Mouse (Mus musculus) naive thymus-derived CD4-positive, alpha-beta T cell, adult 2 months (primary cell): ENCODE data around the gene Wasl.
A peak's percentile ranks its signal among the peaks of the same experiment; 100 is the strongest.

ENCODE experiments used
- DNase-seq: peaks from one replicate; pipeline ENCODE4 v3.0.0-alpha.2; 2011; ENCODE audit warnings: low read depth

The Wasl gene

DNA sequence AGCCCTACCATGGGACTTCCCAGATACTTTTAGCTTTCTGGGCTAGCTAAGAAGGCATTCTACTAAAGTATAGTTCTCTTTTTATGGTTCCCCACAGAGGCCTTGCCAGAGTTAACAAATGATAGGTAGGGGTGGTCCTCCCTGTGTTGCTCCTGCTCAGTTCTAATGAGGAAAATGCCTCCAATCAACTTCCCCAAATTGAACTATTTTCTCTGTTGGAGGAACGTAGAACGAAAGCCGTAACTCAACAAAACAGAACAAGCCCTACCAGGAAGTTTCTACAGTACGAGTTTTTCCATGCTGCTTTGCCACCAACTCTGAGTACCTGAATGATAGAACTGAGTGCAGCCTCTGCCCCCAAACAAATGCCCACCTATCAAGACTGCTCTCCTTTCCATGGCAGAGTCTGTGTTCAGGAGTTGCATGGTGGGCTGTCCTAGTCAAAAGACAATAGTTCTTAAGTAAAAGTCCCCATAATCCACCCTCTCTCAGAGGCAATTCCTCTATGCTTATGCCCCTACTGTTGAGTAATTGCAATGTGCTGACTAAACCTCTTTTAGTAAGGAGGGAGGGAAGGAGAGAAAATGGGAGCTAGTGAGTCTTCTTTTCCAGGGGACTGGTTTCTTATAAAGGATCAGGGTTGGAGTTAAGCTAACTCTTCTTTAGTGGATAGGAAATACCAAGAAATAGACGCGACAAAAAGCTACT lies 19.3 kb downstream of the Wasl start:
- no peak for DNase-seq

DNA sequence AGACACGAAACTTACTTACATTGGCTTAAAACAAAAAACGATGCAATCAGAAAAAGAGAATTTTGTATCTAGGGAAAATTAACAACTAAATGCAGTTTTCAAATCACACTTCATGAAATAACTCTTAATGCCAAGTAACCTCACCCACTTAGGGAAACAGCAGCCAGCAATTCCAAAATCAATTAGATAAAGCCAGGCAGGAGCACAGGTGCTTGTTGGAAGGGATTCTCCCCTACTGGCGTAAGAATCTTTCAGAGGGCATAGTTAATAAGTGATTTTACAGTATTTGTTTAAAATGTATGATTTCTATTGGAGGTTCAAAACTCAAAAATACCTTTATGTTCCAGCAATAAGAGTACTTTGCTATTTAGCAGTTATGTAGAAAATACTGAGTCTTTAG lies 21.8 kb downstream of the Wasl start:
- no peak for DNase-seq

DNA sequence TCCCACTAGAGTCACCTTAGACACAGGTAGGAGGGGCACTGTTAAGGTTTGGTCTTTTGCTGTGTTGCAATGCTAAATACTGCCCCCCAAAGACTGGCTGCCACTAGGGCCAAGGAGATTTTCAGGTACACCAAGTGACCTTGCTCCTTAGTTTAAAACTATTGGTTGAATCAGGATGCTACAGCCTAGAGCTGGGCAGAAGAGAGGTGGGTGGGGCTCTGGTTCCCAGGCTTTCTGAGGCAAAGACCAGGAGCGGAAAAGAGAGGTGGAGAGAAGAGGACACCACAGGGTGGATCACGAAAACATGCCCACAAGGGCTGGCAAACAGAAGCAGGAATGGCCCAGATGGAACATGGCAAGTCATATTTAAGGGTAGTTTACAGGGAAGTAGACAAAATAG lies 22.6 kb downstream of the Wasl start:
- no peak for DNase-seq

DNA sequence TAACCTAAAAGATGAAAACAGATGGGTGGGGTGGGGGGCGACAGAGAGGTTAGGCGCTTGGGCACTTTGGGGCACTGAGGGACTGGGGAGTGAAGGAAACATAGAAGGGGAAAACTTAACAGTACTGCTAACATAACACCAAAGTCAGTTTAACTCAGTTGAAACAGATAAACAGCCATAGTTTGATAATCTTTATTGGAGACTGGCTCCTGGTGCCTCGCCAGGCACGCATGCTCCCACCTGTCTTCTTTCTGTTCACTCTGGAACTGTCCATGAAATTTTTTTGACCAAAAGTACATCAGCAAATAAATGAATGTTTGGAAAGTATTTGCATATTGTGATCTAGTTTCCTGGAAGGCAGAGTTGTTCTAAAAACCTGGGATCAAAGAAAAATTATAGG lies 23.5 kb downstream of the Wasl start:
- no peak for DNase-seq

DNA sequence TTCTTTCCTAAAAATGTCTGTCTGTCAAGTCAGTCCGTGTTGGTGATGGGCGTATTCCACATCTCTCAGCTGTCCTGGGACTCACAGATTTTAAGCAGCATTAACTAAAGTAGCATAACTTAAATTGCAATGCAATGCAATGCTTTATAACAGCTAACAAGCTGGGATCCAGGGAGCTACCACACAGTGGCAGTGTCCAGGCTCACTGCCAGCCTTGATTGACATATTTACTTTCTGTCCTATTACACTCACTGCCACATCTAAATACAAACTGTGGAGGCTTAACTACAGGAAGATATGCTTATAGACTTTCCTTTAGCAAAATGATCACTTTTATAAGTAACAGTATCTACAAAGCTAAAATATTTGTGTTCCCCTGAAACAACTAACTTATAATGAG lies 29.0 kb downstream of the Wasl start:
- DNase-seq: no peak

DNA sequence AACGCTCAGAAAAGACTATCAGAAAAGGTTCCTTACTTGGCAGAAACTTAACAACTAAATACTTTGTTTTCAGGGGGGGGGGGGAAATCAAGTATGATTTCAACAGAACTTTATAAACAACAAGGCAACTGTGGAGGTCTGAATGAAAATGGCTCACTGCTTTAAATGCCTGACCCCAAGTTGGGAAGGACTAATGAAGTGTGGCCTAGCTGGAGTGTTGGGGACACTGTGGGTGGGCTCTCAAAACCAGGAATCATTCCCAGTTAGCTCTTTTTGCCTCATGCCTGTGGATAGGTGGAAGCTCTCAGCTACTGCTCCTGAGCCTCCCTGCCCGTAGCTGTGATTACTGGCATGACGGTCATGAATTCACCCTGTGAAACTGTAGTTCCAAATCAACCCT lies 30.7 kb downstream of the Wasl start:
- DNase-seq: no peak

DNA sequence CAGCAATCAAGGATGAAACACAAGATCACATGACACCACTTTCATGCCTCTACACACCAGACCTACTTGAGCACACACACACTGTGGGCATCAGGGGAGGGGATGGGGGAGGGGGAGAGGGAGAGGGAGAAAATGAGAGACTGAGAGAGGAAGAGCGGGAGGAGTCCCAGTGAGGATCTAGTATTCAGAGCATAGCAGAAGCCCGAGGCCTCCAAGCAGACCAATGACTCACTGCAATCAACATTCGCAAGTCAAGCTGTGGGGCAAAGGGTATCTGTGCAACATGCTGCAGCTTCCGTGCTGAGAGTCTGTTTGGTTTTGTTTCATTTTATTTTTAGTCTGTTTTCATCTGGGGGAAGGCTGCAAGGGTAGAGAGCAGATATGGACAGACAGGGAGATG lies 32.7 kb downstream of the Wasl start:
- DNase-seq: no peak

DNA sequence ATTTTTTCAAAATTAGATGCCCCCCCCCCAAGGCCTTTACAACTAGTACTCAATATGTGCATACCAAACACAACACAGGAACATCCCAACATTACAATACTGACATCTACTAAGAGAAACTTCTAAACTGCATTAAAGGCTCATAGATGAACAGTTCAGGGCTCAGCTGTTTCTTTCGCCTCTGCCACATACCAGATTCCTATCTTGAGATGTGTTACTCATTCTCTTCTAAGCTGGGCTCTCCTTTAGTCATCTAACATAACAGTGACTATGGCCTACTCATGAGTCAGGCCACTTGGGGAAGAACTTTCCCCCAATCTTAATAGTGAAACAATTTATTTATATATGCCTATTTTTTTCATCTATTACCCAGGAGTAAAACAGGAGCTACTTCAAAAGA lies 36.3 kb downstream of the Wasl start:
- DNase-seq: no peak

DNA sequence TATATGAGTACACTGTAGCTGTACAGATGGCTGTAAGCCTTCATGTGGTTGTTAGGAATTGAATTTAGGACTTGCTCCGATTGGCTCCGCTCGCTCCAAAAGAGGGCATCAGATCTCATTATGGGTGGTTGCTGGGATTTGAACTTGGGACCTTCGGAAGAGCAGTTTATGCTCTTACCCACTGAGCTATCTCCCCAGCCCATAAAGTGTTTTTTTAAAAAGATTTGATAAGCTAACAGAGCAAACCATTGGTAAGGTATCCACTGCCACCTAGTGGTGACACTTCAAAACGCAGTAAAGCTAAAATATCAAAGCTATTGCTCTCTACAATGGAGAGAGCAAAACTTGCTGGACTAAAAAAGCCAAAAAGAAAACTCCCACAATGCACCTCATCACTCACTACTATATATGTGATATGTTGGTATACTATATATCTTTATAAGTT lies 37.2 kb downstream of the Wasl start:
- DNase-seq: peak; percentile 85

DNA sequence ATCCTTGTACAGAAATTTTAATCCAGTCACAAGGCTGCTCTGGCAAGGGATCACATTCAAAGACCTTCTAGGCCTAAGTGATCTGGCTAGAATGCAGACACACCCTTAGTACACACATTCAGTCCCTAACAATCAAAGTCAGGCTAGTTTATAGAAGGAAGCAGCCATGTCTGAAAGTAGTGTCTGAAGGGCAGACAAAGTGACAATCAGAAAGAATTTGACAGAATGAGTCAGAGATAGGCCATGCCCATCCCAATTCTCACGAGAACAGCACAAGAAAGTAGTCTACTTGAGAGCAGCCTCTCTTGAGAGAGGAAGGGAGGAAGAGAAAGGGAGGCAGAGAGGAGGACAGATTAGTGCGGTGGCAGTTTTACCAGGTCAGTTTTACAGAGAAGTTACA lies 42.7 kb downstream of the Wasl start:
- DNase-seq: no peak

DNA sequence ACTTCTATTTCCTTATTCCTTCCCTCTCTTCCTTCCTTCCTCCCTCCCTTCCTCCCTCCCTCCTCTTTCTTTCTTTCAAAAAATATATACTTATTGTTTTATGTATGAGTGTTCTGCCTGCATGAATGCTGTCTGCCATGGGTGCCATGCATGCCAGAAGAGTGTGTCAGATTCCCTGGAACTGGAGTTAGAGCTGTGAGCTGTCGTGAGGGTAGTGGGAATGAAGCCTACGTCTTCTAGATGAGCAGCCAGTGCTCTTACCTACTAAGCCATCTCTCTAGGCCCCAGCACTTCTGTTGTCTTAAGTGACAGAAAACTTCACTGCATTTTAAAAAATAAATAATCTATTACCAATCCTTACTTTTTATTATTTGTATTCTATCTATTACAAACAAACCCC lies 43.9 kb downstream of the Wasl start:
- DNase-seq: no peak

DNA sequence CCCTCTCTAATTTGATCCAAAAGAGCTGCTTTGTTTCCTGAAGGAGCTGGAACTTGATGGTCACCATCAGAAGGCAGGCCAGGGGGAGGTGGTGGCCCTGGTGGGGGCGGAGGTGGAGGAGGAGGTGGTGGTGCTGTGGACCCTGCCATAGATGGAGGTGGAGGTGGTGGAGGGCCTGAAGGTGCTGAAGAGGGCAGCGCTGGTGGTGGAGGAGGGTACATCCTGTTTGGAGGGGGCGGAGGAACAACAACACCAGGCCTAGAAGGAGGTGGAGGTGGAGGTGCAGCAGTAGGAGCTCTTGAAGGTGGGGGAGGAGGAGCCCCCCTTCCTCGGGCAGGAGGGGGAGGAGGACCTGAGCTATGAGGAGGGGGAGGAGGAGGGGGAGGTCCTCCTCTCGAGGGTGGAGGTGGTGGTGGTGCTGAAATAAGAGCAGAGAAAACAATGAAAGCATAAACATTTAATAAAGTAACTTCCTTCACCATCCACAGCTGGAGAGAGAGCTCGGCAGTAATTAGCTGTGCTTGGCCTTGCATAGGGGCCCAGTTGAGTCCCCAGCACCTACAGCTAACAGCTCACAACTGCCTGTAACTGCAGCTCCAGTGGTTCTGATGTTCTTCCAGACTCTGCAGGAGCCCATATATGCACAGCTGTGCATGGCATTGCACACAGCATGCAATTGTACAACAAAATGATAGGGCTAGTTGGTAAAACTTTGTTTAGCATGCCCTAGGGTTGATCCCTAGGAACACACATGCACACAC lies 45.3 kb downstream of the Wasl start:
- DNase-seq: no peak

DNA sequence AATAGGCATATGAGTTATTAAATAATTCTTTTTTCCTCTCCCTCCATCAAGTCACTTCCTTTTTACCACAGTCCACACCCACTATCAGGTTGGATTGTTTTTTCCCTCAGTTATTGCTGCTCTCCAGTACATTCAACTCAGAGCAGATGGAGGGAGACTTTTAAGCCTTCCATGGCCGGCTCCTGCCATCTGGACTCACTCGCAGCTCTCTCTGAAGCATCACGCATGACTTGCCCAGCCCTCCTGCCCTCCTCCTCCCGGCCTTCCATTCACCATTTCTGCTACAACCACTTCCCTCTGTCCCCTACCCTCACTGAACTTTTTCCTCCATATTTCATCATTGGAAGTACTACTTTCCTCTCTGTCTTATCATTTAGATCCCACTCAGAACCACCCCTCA lies 48.1 kb downstream of the Wasl start:
- DNase-seq: no peak

DNA sequence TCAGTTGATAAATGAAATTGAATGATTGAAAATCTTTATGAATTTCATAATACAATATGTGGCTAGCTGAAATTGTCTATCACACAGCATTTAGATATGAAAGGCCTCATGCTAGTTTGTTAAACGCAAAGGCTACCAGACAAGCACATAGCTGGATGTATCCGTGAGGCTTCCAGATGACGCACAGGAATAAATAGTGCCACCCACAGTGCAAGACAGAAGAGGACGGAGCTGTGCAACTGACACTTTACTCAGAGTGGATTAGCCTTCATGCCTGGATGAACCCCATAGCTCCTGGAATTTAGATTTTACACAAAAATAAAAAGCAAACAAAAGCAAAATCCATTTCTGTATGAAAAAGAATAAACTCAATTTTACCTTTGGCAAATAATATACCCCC lies 50.9 kb downstream of the Wasl start:
- DNase-seq: no peak

DNA sequence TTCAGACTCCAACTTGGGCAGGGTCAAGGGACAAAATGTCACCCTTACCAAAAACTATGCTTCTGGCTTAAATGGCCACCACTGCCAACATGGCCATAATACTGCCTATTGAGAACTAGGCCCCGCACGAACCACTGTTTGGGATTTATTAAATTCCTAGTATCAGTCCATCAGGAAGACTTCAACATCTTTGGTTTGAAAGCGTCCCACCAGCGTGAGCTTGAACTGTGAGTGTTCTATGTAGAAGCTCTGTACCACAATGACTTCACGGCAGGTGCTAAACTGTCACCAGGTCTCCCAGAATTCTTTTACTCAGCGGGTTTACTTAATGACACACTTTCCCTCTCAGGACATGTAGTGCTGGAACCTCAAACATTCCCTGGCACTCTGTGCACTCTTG lies 51.5 kb downstream of the Wasl start:
- no peak for DNase-seq

DNA sequence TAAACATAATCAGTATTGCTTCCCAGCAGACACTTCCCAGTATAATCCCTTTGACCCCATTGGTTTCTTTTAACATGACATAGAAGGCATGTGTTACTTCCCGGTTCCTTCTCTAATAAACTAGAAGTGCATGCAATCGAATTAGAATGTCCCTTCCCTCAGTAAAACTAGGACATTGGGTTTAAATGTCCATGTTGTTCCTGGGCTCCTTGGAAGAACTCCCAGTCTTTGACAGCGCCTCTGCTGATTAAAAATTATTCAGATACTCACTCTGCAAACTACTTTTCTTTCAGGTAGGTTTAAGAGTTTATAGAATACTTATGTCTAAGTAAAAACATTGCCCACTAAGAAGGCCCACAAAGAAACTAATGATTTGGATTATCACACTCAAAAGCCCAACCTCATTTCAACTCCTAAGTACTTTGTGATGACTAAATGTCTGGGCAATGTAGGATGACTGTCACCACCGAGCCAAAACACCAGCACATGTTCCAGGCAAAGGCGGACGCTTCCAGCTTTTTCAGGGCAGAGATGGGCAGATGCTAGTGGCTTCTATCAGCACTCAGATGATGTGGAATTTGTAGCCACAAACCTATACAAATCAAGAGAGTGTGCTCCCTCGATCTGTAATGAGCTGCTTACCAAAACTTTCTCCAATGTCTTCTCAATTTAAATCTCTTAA lies 52.6 kb downstream of the Wasl start:
- DNase-seq: no peak

DNA sequence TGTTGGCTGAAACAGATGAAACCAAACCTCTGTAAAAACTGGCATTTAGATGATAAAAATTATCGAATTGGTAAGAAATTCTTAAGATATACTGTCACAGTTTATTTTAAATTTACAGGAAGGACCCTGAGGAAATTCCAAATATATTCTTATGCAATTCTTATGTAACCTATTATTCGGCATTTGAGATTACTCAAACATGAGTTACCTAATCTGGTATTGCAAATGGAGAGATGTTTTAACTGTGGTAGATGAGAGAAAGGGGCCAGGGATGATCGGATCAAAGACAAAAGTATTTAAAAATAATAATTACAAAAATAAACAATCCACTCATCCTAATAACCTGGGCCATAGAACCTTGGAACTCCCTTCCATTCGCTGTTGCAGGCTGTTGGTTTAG lies 54.5 kb downstream of the Wasl start:
- no peak for DNase-seq

DNA sequence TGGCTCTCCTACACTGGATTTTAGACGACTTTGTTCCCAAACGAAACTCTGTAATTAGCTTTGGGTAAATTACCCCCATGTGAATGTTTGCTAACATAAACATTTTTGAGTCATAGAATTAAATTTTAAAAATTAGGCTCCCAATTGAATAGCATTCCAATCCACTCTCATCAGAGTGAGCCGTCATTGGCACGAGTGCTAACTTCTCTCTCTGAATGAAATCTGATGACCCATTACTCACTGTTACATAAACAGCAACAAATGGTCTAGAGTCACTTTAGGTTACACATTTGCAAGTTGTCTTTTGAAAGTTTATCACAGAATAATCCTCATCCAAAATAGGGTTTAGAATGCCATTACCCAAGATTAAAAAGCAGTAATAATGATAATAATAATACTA lies 55.3 kb downstream of the Wasl start:
- DNase-seq: no peak

DNA sequence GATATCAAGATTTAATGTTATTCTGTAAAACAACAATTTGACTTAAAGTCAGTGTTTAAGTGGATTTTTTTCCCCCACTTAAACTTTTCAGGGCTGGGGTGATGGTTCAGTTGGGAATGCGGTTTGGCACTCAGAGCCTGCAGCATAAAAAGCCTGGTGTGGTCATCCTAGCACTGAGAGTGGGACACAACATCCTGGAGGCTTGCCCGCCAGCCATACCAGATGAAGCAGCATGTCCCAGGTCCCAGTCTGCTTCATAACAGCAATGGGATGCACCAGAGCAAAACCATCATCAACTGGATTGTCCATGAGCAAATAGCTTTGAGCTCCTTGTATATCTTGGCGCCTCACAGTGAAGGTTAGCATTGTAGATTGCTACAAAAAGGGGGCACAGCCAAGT lies 56.1 kb downstream of the Wasl start:
- DNase-seq: no peak

DNA sequence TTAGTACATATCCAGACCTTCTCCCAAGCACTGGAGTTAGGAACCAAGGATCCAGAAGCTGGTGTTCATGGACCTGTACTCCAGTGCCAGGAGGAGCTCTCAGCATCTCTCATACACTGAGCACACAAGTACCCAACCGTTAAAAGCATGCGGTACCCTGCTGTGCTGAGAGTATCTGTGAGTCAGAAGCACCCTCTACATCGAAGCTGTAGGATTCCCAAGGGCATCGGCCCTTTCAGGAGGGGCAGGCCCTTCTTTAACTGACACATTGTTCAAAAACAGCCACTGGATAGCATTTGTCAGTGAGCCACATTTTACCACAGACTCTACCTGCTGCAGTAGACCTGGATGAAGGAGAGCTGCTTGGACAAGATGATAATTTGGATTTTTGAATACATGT lies 56.7 kb downstream of the Wasl start:
- DNase-seq: no peak

DNA sequence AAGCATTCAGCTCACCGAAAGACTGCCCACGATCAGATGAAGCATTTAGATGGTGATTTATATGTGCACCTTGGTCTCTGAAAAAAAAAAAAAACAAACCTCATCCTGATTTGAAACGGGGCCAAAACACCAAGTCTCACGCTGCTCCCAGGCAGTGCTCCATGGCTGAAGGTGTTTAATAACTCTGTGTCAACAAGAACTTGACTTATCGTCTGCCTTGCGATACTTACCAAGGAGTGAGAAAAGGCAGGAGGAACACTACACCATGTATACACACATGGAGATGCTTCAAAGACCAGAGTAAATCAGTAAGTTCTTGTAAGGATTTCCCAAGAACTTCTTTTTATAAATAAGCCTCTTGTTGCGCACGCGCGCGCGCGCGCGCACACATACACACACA lies 57.3 kb downstream of the Wasl start:
- no peak for DNase-seq

DNA sequence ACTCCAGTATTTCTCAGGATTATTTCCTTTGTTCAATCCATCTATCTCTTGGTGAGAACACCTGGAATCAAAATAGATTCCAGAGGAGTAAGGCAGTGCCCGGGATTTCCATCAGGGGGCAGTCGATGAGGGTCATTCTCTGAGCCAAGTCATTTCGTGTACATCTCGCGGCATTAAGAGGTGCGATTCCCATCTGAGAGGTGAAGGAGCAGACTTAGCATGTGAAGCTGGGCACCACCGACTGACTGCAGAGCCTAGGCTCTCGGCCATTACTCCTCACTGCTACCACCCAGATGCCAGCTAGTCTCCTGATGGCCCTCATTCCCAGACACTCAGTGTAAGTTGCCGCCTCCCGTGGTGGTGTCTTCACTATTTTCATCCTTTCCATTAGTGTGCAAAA lies 58.3 kb downstream of the Wasl start:
- DNase-seq: no peak

DNA sequence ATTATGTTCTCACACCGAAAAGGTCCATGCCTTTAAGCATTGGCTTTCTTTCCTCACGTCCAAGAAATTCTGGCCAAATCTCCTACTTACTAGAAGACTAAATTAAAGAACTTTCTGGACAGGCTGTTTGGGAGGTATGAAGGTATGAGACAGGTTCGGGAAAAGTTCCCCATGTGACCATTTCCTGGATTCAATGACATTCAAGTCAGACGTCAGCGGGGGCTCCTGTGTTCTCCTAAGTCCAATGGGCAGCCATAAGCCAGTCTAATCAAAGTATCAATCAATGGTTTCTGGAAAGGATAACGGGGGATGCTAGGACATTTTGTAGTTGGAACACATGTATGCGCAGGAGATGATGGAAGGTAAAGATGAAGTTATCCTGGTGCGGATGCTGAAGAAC lies 59.2 kb downstream of the Wasl start:
- DNase-seq: no peak
